Mouse (Mus musculus): ENCODE measurements around the gene Hmga2. TPM values are rescaled to one million over a fixed set of nuclear protein-coding genes. Genes with fewer than 3 reads are reported as not detected.
A peak's percentile ranks its signal among the peaks of the same experiment; 100 is the strongest.

Hmga2 gene
- polyA plus RNA-seq, 1 experiment from 2014 or later: 54.3 TPM

- H3K4me2 ChIP-seq (replicated peaks; ENCODE audit: low read depth, low read length): peak overlapping the region; percentile 15; the same call in 1 of the 2 replicates
- H3K9me3 ChIP-seq (ENCODE audit: control insufficient read depth, low read length): no peaks in the 10 kb centered on the region
- peaks cover 62% of the 10 kb centered on the region for H3K4me1 ChIP-seq (ENCODE audit: control insufficient read depth, insufficient read depth, low read length)
- H3K27me3 ChIP-seq (ENCODE audit: control insufficient read depth, insufficient read depth, low read length): no peaks in the 10 kb centered on the region
- peak overlapping the region; percentile 90 for H3K27ac ChIP-seq (ENCODE audit: low read depth, low read length)
- H3K9ac ChIP-seq (ENCODE audit: low read depth, low read length): peak overlapping the region; percentile 23; the same call in 1 of the 2 replicates
- ATAC-seq (ENCODE audit: low FRiP score, low TSS enrichment): no peak
- H3K4me3 ChIP-seq (ENCODE audit: low read length): no peak overlapping the region
- peaks cover 18% of the 10 kb centered on the region; the same call in 1 of the 2 replicates for H3K36me3 ChIP-seq (ENCODE audit: control insufficient read depth, insufficient read depth, low read length)
- 27% methylated on average over 5 of the region's 5 CpGs for WGBS
These were observed 59.2 kb downstream of the Hmga2 start for GRCm38 (mm10) chr10:120417116-120417487.

GRCm38 (mm10) chr10:120416628-120417027, 59.6 kb downstream of the Hmga2 start:
- no peak overlapping the region for H3K9ac ChIP-seq (ENCODE audit: low read depth, low read length)
- no peak for ATAC-seq (ENCODE audit: low FRiP score, low TSS enrichment)
- no peaks in the 10 kb centered on the region for H3K9me3 ChIP-seq (ENCODE audit: control insufficient read depth, low read length)
- WGBS: 80% methylated on average over 12 of the region's 12 CpGs
- H3K4me1 ChIP-seq (ENCODE audit: control insufficient read depth, insufficient read depth, low read length): peaks cover 58% of the 10 kb centered on the region
- peak overlapping the region; percentile 90 for H3K27ac ChIP-seq (ENCODE audit: low read depth, low read length)
- no peak overlapping the region for H3K4me2 ChIP-seq (replicated peaks; ENCODE audit: low read depth, low read length)
- H3K27me3 ChIP-seq (ENCODE audit: control insufficient read depth, insufficient read depth, low read length): no peaks in the 10 kb centered on the region
- peaks cover 20% of the 10 kb centered on the region; the same call in 1 of the 2 replicates for H3K36me3 ChIP-seq (ENCODE audit: control insufficient read depth, insufficient read depth, low read length)
- H3K4me3 ChIP-seq (ENCODE audit: low read length): no peak overlapping the region

- no peak overlapping the region for H3K4me3 ChIP-seq (ENCODE audit: low read length)
- H3K27me3 ChIP-seq (ENCODE audit: control insufficient read depth, insufficient read depth, low read length): no peaks in the 10 kb centered on the region
- peaks cover 24% of the 10 kb centered on the region; the same call in 1 of the 2 replicates for H3K36me3 ChIP-seq (ENCODE audit: control insufficient read depth, insufficient read depth, low read length)
- no peak overlapping the region for H3K4me2 ChIP-seq (replicated peaks; ENCODE audit: low read depth, low read length)
- WGBS: 50% methylated on average over 5 of the region's 5 CpGs
- no peak overlapping the region for H3K9ac ChIP-seq (ENCODE audit: low read depth, low read length)
- ATAC-seq (ENCODE audit: low FRiP score, low TSS enrichment): no peak
- no peak overlapping the region for H3K27ac ChIP-seq (ENCODE audit: low read depth, low read length)
- no peaks in the 10 kb centered on the region for H3K9me3 ChIP-seq (ENCODE audit: control insufficient read depth, low read length)
- peaks cover 34% of the 10 kb centered on the region for H3K4me1 ChIP-seq (ENCODE audit: control insufficient read depth, insufficient read depth, low read length)
These were observed 64.1 kb downstream of the Hmga2 start for GRCm38 (mm10) chr10:120412215-120412614.

- Histone ChIP-seq H3K9me3 (ENCODE audit: control insufficient read depth, low read length) (no peaks in the 10 kb centered on the region), H3K4me3 (ENCODE audit: low read length) (no peak overlapping the region), H3K27me3 (ENCODE audit: control insufficient read depth, insufficient read depth, low read length) (no peaks in the 10 kb centered on the region), H3K27ac (ENCODE audit: low read depth, low read length) (no peak overlapping the region), H3K4me2 (replicated peaks; ENCODE audit: low read depth, low read length) (no peak overlapping the region), H3K36me3 (ENCODE audit: control insufficient read depth, insufficient read depth, low read length) (peaks cover 23% of the 10 kb centered on the region; the same call in 1 of the 2 replicates), H3K4me1 (ENCODE audit: control insufficient read depth, insufficient read depth, low read length) (peaks cover 27% of the 10 kb centered on the region), H3K9ac (ENCODE audit: low read depth, low read length) (no peak overlapping the region)
- ATAC-seq (ENCODE audit: low FRiP score, low TSS enrichment): no peak
- 67% methylated on average over 4 of the region's 4 CpGs for WGBS
These were observed 65.3 kb downstream of the Hmga2 start for GRCm38 (mm10) chr10:120410958-120411357.

GRCm38 (mm10) chr10:120409131-120409530, 67.1 kb downstream of the Hmga2 start:
- H3K36me3 ChIP-seq (ENCODE audit: control insufficient read depth, insufficient read depth, low read length): peaks cover 15% of the 10 kb centered on the region; the same call in 1 of the 2 replicates
- ATAC-seq (ENCODE audit: low FRiP score, low TSS enrichment): no peak
- H3K9me3 ChIP-seq (ENCODE audit: control insufficient read depth, low read length): no peaks in the 10 kb centered on the region
- 71% methylated on average over 9 of the region's 9 CpGs for WGBS
- H3K4me2 ChIP-seq (replicated peaks; ENCODE audit: low read depth, low read length): no peak overlapping the region
- H3K27ac ChIP-seq (ENCODE audit: low read depth, low read length): no peak overlapping the region
- no peak overlapping the region for H3K9ac ChIP-seq (ENCODE audit: low read depth, low read length)
- H3K27me3 ChIP-seq (ENCODE audit: control insufficient read depth, insufficient read depth, low read length): no peaks in the 10 kb centered on the region
- H3K4me3 ChIP-seq (ENCODE audit: low read length): no peak overlapping the region
- peaks cover 20% of the 10 kb centered on the region for H3K4me1 ChIP-seq (ENCODE audit: control insufficient read depth, insufficient read depth, low read length)

GRCm38 (mm10) chr10:120407230-120407629, 69.0 kb downstream of the Hmga2 start:
- H3K9me3 ChIP-seq (ENCODE audit: control insufficient read depth, low read length): no peaks in the 10 kb centered on the region
- H3K27me3 ChIP-seq (ENCODE audit: control insufficient read depth, insufficient read depth, low read length): no peaks in the 10 kb centered on the region
- WGBS: 28% methylated on average over 9 of the region's 9 CpGs
- no peak for ATAC-seq (ENCODE audit: low FRiP score, low TSS enrichment)
- H3K4me1 ChIP-seq (ENCODE audit: control insufficient read depth, insufficient read depth, low read length): peaks cover 15% of the 10 kb centered on the region
- no peak overlapping the region for H3K9ac ChIP-seq (ENCODE audit: low read depth, low read length)
- no peak overlapping the region for H3K4me2 ChIP-seq (replicated peaks; ENCODE audit: low read depth, low read length)
- H3K36me3 ChIP-seq (ENCODE audit: control insufficient read depth, insufficient read depth, low read length): peaks cover 25% of the 10 kb centered on the region; the same call in 1 of the 2 replicates
- peak overlapping the region; percentile 37; the same call in 1 of the 2 replicates for H3K27ac ChIP-seq (ENCODE audit: low read depth, low read length)
- no peak overlapping the region for H3K4me3 ChIP-seq (ENCODE audit: low read length)

- Histone ChIP-seq H3K4me2 (replicated peaks; ENCODE audit: low read depth, low read length) (no peak overlapping the region), H3K4me3 (ENCODE audit: low read length) (no peak overlapping the region), H3K4me1 (ENCODE audit: control insufficient read depth, insufficient read depth, low read length) (peaks cover 15% of the 10 kb centered on the region), H3K9ac (ENCODE audit: low read depth, low read length) (no peak overlapping the region), H3K27ac (ENCODE audit: low read depth, low read length) (no peak overlapping the region), H3K27me3 (ENCODE audit: control insufficient read depth, insufficient read depth, low read length) (no peaks in the 10 kb centered on the region), H3K36me3 (ENCODE audit: control insufficient read depth, insufficient read depth, low read length) (peaks cover 23% of the 10 kb centered on the region; the same call in 1 of the 2 replicates), H3K9me3 (ENCODE audit: control insufficient read depth, low read length) (no peaks in the 10 kb centered on the region)
- 85% methylated on average over 9 of the region's 9 CpGs for WGBS
- ATAC-seq (ENCODE audit: low FRiP score, low TSS enrichment): no peak
These were observed 70.2 kb downstream of the Hmga2 start for GRCm38 (mm10) chr10:120406038-120406437.

- Histone ChIP-seq H3K9ac (ENCODE audit: low read depth, low read length) (no peak overlapping the region), H3K9me3 (ENCODE audit: control insufficient read depth, low read length) (no peaks in the 10 kb centered on the region), H3K27me3 (ENCODE audit: control insufficient read depth, insufficient read depth, low read length) (no peaks in the 10 kb centered on the region), H3K4me2 (replicated peaks; ENCODE audit: low read depth, low read length) (no peak overlapping the region), H3K4me3 (ENCODE audit: low read length) (no peak overlapping the region), H3K4me1 (ENCODE audit: control insufficient read depth, insufficient read depth, low read length) (peaks cover 19% of the 10 kb centered on the region), H3K27ac (ENCODE audit: low read depth, low read length) (no peak overlapping the region), H3K36me3 (ENCODE audit: control insufficient read depth, insufficient read depth, low read length) (peaks cover 23% of the 10 kb centered on the region; the same call in 1 of the 2 replicates)
- ATAC-seq (ENCODE audit: low FRiP score, low TSS enrichment): no peak
- WGBS: 90% methylated on average over 4 of the region's 4 CpGs
These were observed 70.9 kb downstream of the Hmga2 start for GRCm38 (mm10) chr10:120405322-120405721.

GRCm38 (mm10) chr10:120402966-120403365, 73.3 kb downstream of the Hmga2 start:
- Histone ChIP-seq H3K4me3 (ENCODE audit: low read length) (no peak overlapping the region), H3K4me1 (ENCODE audit: control insufficient read depth, insufficient read depth, low read length) (peaks cover 37% of the 10 kb centered on the region), H3K9ac (ENCODE audit: low read depth, low read length) (no peak overlapping the region), H3K36me3 (ENCODE audit: control insufficient read depth, insufficient read depth, low read length) (peaks cover 19% of the 10 kb centered on the region; the same call in 1 of the 2 replicates), H3K9me3 (ENCODE audit: control insufficient read depth, low read length) (no peaks in the 10 kb centered on the region), H3K4me2 (replicated peaks; ENCODE audit: low read depth, low read length) (no peak overlapping the region), H3K27me3 (ENCODE audit: control insufficient read depth, insufficient read depth, low read length) (no peaks in the 10 kb centered on the region), H3K27ac (ENCODE audit: low read depth, low read length) (no peak overlapping the region)
- WGBS: 73% methylated on average over 5 of the region's 5 CpGs
- no peak for ATAC-seq (ENCODE audit: low FRiP score, low TSS enrichment)
